In genomic region chr12:80816380-80817086, GRCm38 (mm10) we compare ENCODE assay signal across 9 mouse cellular contexts. TPM values are rescaled to one million over a fixed set of nuclear protein-coding genes. Genes with fewer than 3 reads are reported as not detected.
DNase-seq lines count a peak whose midpoint lies in the region; ATAC-seq and TF ChIP-seq lines count a peak whose summit lies in the region.
"Had no signal": no experiment of that assay in that cellular context is flagged by ENCODE, and none has a peak within 500 bp of the region (broad histone marks: within the 10 kb centered on the region; RNA-seq: fewer than 3 reads in every experiment).

No protein-coding gene starts in this region.

- no peak overlapping the region for H3K4me2 ChIP-seq in hindbrain, embryonic 11.5 days (replicated peaks; ENCODE audit: low read depth, low read length)
- no peak overlapping the region for H3K4me2 ChIP-seq in midbrain, postnatal 0 days (ENCODE audit: low read depth, low read length, poor library complexity, severe bottlenecking)
- H3K4me2 ChIP-seq: limb, embryonic 13.5 days had no signal

- H3K9me3 ChIP-seq in hindbrain, embryonic 11.5 days (ENCODE audit: control insufficient read depth, low read length): no peaks in the 10 kb centered on the region
- H3K9me3 ChIP-seq in midbrain, postnatal 0 days (ENCODE audit: low read length): no peaks in the 10 kb centered on the region
- H3K9me3 ChIP-seq: limb, embryonic 13.5 days had no signal

- H3K27me3 ChIP-seq in hindbrain, embryonic 11.5 days (ENCODE audit: control insufficient read depth, insufficient read depth, low read length): no peaks in the 10 kb centered on the region
- H3K27me3 ChIP-seq in midbrain, postnatal 0 days (ENCODE audit: insufficient read depth, low read length): no peaks in the 10 kb centered on the region
- H3K27me3 ChIP-seq: limb, embryonic 13.5 days had no signal

- no peak overlapping the region for H3K4me3 ChIP-seq in layer of hippocampus, adult 2 months
- H3K4me3 ChIP-seq in hindbrain, embryonic 11.5 days (ENCODE audit: low read depth, low read length): no peak overlapping the region
- H3K4me3 ChIP-seq in midbrain, postnatal 0 days (ENCODE audit: low read depth, low read length): no peak overlapping the region
- H3K4me3 ChIP-seq: limb, embryonic 13.5 days had no signal

- DNase-seq in layer of hippocampus, adult 2 months (ENCODE audit: low spot score in 2 of 2): no peak
- DNase-seq in layer of hippocampus, adult 11-12 months (ENCODE audit: low spot score): no peak
- DNase-seq in hindbrain, embryonic 11.5 days (ENCODE audit: low spot score): peak; percentile 41
- peak; percentile 59 for DNase-seq in midbrain, postnatal 0 days (ENCODE audit: low spot score)
- DNase-seq in urinary bladder, postnatal 4 days (ENCODE audit: low spot score in 2 of 2): no peak
- no peak for DNase-seq in ovary, postnatal 14 days (ENCODE audit: low spot score)
- DNase-seq in spleen, adult 18-20 months: no peak

- no peak for TF ChIP-seq CTCF in layer of hippocampus, adult 2 months (conservative IDR thresholded peaks at IDR 0.05)
- TF ChIP-seq CTCF in midbrain, postnatal 0 days (IDR thresholded peaks at IDR 0.05): no peak

- H3K9ac ChIP-seq in hindbrain, embryonic 11.5 days (ENCODE audit: low read depth, low read length): no peak overlapping the region
- H3K9ac ChIP-seq in midbrain, postnatal 0 days (replicated peaks; ENCODE audit: low read length, poor library complexity, severe bottlenecking): no peak overlapping the region
- H3K9ac ChIP-seq: limb, embryonic 13.5 days had no signal

- peak; percentile 94 for ATAC-seq in cerebellum, adult (ENCODE audit: insufficient number of reproducible peaks, low FRiP score, low TSS enrichment)
- peak; percentile 73 for ATAC-seq in hindbrain, embryonic 11.5 days (ENCODE audit: low FRiP score)
- ATAC-seq in midbrain, postnatal 0 days (ENCODE audit: low FRiP score): no peak

- H3K4me1 ChIP-seq in hindbrain, embryonic 11.5 days (replicated peaks; ENCODE audit: control insufficient read depth, insufficient read depth, low read length): 0 out of 2 replicates have a peak, but pooled peaks cover 2% of the 10 kb centered on the region
- H3K4me1 ChIP-seq in midbrain, postnatal 0 days (ENCODE audit: insufficient read depth, low read length): no peaks in the 10 kb centered on the region; the same call in 1 of the 2 replicates

- no peaks in the 10 kb centered on the region for H3K36me3 ChIP-seq in hindbrain, embryonic 11.5 days (ENCODE audit: control insufficient read depth, insufficient read depth, low read length)
- H3K36me3 ChIP-seq in midbrain, postnatal 0 days (ENCODE audit: insufficient read depth, low read length): no peaks in the 10 kb centered on the region
- H3K36me3 ChIP-seq: limb, embryonic 13.5 days had no signal

- whole genome bisulfite sequencing in hindbrain, embryonic 11.5 days: 33% methylated on average over 1 of the region's 1 CpGs
- WGBS in midbrain, postnatal 0 days: 24% methylated on average over 1 of the region's 1 CpGs

- peak overlapping the region; percentile 85 for H3K27ac ChIP-seq in layer of hippocampus, adult 2 months
- peak overlapping the region; percentile 42 for H3K27ac ChIP-seq in hindbrain, embryonic 11.5 days (ENCODE audit: low read depth, low read length)
- no peak overlapping the region for H3K27ac ChIP-seq in midbrain, postnatal 0 days (ENCODE audit: low read depth, low read length)
- H3K27ac ChIP-seq: limb, embryonic 13.5 days had no signal

RNA-seq across cellular contexts. Expression of gene Susd6, which starts 26.2 kb away (rescaled TPM):
- 10 to 100 TPM; 71.6 to 72.1 TPM for total RNA-seq in layer of hippocampus, adult 2 months (2021)
- 17.7 and 18.2 TPM in 2 replicates for polyA plus RNA-seq in hindbrain, embryonic 11.5 days (2014; fragmentation: Nextera tagmentation; extraction: Ambion mirVana)
- 17.3 and 22.5 TPM in 2 replicates for total RNA-seq in midbrain, postnatal 0 days (2014; rRNA removed)
- 6.4 and 7.4 TPM in 2 replicates for polyA plus RNA-seq in midbrain, postnatal 0 days (2015; fragmentation: Nextera tagmentation; extraction: Ambion mirVana)

RNA-seq across cellular contexts. Expression of gene Ccdc177, which starts 56.0 kb away (rescaled TPM):
- 10 to 100 TPM; 18.4 to 18.6 TPM for total RNA-seq in layer of hippocampus, adult 2 months (2021)
- polyA plus RNA-seq in hindbrain, embryonic 11.5 days (2014; fragmentation: Nextera tagmentation; extraction: Ambion mirVana): 3.9 and 4.6 TPM in 2 replicates
- 22.4 and 25.5 TPM in 2 replicates for total RNA-seq in midbrain, postnatal 0 days (2014; rRNA removed)
- polyA plus RNA-seq in midbrain, postnatal 0 days (2015; fragmentation: Nextera tagmentation; extraction: Ambion mirVana): 2.1 and 2.4 TPM in 2 replicates

Comparison
In these comparisons a context has a peak if more than half of its experiments do, and no peak if none do; other contexts are left out.
1. DNase-seq: peak in hindbrain, embryonic 11.5 days (single experiment) and midbrain, postnatal 0 days (single experiment); none in layer of hippocampus, adult 2 months (0 of 2), layer of hippocampus, adult 11-12 months (single experiment), urinary bladder, postnatal 4 days (0 of 2), ovary, postnatal 14 days (single experiment) and spleen, adult 18-20 months (0 of 2).